Mouse (Mus musculus): ENCODE data around the gene Ifi35.
"Not testable (repeated sequence)": the region's sequence is repeated elsewhere in the genome, so short reads cannot be mapped to it uniquely, and the experiment has no call there.

Ifi35 gene

DNA sequence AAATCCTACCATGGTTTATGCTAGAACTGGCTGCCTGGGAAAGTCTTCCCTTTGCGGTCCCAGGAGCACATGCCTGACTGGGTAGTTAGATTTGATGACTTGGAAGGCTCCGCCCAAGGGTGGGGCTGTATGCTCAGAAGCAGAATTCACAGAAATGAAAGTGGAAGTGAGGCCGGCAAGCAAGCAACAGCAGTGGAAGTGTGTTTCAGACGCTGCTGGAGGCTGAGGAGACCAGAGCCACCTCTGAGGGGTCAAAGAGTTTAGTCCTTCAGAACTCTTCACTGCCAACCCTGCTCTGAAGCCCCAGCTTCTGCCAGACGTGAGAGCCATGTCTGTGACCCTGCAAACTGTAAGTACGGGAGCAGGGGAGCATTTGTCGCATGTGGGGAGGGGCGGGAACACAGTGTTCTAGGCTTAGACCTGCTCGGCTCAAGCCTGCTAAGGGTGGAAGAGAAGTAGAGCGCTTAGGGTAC is at the start of gene Ifi35:
Gene Ifi35, plus strand, starts transcription at position 134 of the 473 bp plus-strand sequence.
- in situ Hi-C loops (cut with MseI, MboI) = no loop called here

DNA sequence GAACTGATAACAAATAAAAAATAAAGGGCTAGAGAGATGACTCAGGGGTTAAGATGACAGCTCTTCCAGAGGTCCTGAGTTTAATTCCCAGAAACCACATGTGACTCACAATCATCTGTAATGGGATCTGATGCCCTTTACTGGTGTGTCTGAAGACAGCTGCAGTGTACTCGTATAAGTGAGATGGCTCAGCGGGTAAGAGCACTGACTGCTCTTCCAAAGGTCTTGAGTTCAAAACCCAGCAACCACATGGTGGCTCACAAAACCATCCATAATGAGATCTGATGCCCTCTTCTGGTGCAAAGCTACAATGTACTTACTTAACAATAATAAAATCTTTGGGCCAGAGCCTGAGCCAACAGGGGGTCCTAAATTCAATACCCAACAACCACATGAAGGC is 32.9 kb upstream of the Ifi35 start:
- in situ Hi-C loops (cut with MseI, MboI) = no loop called here

DNA sequence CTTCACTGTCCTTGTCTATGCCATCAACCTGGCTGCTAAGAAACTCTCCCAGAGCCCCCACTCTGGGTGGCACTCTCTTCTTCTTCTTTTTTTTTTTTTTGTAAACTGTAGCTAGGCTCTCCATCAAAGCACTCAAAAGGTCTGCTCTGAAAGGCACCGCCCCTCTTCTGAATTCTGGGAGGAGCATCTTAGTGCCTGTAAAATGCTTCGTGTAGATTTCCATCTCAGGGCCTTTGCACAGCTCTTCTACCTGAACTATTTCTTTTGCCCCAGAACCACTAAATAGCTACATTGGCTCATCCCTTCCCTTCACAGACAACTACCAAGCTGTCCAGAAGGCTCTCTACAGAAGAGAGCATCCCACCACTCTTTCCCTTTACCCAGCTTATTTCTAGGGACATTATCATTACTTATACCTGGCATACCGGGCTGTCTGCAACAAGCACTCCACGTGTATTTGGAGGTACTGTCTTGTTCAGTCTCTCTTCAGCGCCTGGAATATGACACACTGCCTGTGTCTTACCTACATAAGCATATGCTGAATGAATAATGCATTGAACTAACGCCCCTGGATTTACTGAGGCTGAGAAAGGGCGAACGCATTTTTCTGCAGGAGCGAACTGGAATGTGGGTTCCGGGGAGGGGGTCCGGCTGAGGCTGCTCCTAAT is 31.6 kb upstream of the Ifi35 start:
- in situ Hi-C loops (cut with MseI, MboI) = no loop called here

DNA sequence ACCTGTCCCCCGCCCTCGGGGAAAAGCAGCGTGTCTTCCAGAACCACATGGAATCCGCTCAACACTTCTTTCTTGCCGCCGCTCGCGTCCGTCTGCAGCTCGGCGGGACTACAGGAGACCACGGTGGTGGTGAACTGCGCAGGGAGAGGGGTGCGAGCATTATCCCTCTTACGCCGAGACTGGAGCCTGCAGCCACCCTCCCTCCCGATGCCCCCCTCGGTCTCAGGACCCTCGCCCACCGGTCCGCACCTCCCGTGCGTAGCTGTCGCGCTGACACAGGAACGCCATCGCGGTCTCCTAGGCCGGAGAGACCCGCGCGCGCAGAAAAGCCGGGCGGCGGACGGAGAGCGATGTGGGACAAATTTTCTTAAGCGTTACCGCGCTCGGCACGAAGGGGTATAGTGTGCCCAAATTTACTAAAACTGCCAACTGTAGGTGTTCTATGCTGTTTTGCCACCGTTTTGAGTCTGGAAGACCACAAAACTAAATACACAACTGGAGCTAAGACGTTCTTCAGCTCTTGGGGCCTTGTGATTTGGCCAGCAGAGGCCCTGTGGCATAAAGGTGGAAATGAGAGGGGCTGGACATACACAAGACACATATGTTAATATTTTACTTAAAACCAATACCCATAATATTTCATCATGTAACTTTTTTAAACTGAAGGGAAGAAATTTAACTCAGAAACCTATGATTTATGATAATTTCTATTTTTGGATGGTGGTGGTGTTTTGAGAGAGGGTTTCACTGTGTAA is 30.9 kb upstream of the Ifi35 start, which contains the start of gene Aarsd1:
Gene Aarsd1, minus strand, starts transcription at position 515 of the 755 bp plus-strand sequence.
- in situ Hi-C loops (cut with MseI, MboI) = no loop called here

DNA sequence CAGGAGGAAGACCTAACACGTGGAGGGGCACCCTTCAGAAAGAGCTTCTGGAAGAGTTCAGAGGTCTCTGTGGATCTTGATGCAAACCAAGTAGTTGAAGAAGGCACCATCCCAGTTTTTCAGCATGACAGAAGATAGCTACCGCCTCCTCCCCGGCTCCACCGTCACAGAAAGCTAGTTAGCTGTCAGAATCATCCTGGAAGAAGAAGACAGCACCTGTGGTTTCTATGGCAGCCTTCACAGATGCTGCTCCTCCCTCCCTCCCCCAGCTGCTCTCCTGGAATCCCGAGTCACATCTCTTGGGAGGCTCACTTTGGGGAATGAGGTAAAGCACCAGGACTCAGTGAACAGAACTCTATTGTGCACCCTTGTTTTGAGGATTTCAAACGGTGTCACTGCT is 29.2 kb upstream of the Ifi35 start:
- in situ Hi-C loops (cut with MseI, MboI) = no loop called here

DNA sequence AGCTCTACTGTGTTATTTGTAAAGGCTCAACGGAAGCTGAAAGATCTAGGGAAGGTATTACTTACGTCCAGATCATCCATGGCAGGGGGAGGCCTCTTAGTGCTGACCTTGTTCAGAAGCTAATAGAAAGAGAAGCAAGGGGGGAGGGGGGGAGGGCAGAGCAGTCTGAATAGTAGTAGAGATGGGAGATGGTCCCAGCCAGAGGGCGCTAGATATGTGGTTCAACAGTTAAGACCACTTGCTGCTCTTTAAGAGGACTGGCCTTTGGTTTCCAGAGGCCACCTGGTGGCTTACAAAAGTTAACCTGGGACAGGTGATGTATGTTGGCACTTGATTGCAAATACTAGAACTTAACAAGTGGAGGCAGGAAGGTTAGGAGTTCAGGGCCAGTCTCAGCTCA is 28.6 kb upstream of the Ifi35 start:
- in situ Hi-C loops (cut with MseI, MboI) = no loop called here

DNA sequence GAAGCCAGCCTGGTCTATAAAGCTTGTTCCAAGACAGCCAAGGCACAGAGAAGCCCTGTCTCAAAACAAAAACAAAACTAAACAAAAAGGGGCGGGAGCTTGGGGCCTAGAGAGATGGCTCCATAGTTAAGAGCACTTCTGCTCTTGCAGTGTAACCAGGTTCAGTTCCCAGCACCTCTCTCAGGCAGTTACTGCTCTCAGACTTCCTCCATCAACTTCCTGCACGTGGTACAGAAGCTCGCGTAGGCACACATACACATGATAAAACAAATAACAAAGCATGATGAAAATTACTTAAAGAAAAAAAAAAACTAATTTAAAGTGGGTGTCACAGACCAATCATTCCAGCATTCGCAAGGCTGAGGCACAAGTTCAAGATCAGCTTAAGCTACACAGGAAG is 28.1 kb upstream of the Ifi35 start:
- in situ Hi-C loops (cut with MseI, MboI) = no loop called here

DNA sequence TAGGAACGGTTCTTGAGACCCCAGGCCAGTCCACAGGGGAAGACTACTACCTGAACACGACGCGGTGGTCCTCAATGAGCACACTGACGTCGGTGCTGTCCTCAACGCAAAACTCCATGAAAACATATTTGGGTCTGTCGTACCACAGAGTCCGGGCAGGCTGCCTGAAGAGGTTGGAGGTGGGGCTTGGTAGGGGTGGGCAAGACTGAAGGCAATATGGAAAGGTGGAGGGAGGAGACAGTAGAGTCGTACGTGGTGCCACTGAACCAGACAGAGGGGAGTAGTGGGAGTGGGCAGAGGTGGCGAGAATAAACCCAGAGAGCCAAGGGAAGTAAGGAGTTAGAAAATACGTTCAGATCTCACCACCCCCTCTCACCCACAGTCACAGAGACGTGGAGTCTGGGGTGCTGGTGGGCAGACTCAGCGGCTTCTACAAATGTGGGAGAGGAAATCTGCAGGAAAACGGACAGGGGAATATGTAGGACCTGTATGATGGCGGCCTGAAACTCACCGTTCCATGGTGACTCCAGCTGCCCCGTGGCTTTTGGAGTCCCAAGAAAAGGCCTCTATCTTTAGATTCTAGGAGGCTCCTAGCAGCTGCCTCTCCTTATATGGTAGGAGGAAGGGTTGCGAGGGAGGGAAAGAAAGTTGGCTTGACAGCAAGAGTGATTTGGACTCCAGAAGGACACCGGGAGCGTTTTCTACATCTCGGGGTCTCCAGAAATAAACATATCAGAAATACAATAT is 23.9 kb upstream of the Ifi35 start, which contains the start of gene Gm27029:
Gene Gm27029, minus strand, starts transcription at position 692 of the 747 bp plus-strand sequence.
- in situ Hi-C loops (cut with MseI, MboI) = no loop called here

DNA sequence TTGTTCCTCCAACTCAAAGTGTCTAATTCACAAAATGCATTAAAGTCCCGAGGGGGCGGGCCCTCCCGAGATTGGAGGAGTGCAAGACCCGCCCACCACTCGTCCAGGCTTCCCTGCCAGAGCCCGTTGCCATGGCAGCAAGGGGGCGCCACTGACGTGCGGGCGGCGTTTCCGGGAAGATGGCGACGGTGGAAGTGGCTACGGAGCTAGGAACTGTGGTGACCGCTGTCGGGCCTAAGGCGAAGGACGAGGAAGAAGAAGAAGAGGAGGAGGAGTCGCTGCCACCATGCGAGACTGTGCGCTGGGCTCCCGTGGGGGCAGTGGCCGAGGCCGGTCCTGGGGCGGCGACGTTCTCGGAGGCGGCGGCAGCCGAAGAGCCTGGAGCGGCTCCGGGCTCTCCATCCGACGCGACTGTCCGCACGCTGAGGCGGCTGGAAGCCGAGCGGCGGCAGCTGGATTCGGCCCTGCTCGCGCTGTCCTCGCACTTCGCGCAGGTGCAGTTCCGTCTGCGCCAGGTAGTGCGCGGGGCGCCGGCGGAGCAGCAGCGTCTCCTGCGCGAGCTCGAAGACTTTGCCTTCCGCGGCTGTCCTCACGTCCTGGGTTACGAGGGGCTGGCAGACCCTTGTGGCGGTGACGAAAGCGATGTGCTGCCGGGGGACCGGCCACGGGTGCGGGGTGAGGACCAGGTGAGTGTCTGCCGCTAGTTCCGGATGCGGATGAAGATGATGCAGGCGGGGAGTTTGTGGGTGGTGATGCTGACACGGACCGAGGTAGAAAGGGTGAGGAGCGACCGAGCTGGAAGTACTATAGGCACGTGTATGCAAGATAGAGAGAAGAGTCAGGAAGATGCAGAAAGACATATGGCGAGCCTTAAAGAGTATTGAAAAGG is 23.0 kb upstream of the Ifi35 start, which contains the start of the genes Rundc1 and Ptges3l:
Gene Rundc1, plus strand, starts transcription at position 161 of the 889 bp plus-strand sequence.
Gene Ptges3l, minus strand, starts transcription at position 409 of the 889 bp plus-strand sequence.
- in situ Hi-C loops (cut with MseI, MboI) = no loop called here

DNA sequence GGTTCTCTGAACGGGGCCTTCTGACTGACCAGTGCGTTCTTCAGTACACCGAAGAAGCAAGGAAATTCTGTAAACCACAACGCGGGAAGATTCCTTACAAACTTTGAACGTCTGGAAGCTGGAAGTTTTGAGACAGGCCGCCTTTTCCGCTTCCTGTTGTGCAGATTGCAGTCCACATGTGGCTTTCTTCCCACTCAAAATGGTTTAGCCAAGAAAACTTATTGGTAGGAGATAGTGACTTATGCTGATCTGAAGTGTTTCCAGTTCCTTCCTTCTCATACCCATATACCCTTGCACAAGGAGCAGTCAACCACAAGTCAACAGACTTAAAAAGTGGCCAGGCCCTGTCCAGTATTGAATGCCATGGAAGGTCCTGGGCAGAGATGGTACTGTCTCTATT is 22.0 kb upstream of the Ifi35 start:
- in situ Hi-C loops (cut with MseI, MboI) = no loop called here

DNA sequence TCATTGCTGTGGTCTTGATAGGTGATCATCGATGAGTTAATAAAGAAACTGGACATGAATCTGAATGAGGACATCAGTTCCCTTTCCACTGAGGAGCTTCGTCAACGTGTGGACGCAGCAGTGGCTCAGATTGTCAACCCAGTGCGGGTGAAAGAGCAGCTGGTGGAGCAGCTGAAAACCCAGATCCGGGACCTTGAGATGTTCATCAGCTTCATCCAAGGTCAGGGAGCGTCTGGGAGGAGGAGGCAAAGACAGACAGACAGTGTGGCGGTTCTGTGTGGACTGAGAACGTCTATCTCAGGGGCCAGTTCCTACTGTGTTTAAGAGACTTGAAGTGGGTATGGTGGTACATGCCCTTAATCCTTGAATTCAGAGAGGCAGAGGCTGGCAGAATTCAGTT is 16.9 kb upstream of the Ifi35 start:
- in situ Hi-C loops (cut with MseI, MboI) = no loop called here

DNA sequence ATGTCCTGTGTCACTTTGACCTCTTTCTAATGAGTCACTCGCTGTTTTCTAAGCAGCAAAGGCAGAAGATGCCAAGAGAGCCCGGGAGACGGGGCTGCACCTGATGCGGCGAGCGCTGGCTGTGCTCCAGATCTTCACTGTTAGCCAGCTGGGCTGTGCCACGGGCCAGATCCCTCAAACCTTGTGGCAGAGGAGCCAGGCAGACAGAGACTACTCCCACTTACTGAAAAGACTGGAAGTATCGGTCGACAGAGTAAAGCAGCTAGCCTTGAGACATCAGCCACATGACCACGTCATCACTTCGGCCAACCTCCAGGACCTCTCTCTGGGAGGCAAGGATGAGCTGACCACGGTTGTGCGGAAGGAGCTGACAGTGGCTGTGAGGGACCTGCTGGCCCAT is 14.8 kb upstream of the Ifi35 start:
- in situ Hi-C loops (cut with MseI, MboI) = no loop called here

DNA sequence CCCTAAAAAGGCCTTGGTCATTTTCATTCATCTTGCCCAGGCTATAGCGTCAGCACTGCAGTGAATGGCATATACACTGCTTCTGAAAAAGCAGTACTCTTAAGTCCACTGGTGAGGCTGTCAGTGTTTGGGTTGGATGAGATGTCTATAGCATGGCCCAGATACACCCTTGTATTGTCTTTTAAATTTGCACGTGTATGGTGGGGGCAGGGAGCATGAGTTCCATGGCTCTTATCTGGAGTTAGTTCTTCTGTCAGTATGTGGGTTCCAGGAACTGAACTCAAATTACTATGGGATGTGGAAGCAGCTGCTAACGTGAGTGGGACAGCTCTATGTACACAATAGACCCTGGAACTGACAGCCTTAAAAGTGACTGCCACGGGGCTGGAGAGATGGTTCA is 12.4 kb upstream of the Ifi35 start:
- in situ Hi-C loops (cut with MseI, MboI) = no loop called here

DNA sequence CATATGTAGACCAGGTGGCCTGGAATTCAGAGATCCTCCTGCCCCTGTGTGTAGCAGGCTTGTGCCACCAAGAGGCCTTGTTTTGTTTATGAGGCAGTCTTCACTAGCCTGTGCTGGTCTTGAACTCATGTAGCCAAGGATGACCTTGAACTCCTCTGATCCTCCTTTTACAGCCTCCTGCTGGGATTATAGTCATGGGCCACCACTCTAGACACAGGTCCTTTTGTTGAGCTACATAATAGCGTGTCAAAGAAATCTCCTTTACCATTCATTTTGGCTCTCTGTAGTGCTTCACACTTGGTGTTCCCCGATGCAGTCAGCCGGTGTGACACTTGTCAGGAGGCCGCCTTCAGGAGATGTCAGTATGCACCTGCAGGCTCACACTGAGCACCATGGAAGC is 11.3 kb upstream of the Ifi35 start:
- in situ Hi-C loops (cut with MseI, MboI) = no loop called here

DNA sequence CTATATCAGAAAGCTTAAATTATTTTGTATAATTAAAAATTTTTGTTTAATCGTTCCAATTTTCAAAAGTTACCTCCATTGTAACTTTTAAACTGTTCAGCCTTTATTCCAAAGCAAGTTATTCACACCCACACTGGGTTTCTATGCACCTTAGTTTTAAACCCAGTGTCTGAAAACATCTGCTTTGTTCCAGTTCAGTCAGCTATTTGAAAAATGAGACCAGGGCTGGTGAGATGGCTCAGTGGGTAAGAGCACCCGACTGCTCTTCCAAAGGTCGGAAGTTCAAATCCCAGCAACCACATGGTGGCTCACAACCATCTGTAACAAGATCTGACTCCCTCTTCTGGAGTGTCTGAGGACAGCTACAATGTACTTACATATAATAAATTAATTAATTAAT is 10.2 kb upstream of the Ifi35 start:
- in situ Hi-C loops (cut with MseI, MboI) = not testable (repeated sequence)

DNA sequence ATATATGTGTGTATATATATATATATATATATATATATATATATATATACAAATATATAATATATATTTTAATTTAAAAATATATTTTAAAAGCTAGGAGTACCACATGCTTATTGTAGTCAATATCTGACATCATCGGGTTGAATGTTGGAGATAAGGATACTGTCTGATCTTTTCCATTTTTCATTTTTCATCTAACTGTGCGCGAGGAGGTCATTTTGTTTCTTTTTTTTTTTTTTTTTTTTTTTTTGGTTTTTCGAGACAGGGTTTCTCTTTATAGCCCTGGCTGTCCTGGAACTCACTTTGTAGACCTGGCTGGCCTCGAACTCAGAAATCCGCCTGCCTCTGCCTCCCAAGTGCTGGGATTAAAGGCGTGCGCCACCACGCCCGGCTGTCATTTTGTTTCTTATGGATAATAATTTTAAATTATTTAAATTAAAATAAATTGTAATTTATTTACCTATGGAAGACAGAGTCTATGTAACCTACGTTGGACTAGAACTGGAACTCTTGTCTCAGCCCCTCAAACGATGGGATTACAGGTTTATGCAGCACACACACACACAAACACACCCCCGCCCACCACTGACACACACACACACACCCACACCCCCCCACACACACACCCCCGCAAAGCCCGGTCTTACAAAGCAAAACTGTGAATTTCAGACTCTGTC is 6.6 kb upstream of the Ifi35 start:
- in situ Hi-C loops (cut with MseI, MboI) = not testable (repeated sequence)

DNA sequence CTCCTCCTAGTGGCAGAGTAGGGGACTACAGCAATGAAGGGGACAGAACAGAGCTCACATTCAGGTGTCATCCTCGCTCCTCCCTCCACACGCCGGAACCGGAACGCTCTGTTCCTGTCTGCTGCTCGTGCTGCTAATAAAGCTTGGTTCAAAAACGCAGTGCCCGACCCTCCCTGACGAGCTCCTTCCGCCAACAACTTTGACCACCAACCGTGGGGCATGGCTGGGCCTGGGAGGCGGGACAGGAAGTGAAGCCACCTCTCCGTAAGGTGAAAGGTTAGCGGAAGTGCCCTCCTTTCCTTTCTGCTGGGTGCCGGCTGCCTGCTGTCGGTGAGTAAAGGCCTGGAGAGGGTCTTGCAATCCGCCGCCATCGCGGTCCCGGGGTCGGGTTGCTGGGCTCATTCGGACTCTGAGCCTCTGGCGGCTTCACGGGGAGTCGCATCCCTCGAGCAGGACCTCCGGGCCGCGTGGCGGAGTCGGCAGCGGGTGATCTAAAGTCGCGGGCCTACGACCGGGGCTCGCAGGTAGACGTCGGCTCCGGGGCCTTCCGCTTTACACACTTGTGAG is 6.0 kb upstream of the Ifi35 start, which contains the start of gene Rpl27:
Gene Rpl27, plus strand, starts transcription at position 172 of the 567 bp plus-strand sequence.
- in situ Hi-C loops (cut with MseI, MboI) = no loop called here

DNA sequence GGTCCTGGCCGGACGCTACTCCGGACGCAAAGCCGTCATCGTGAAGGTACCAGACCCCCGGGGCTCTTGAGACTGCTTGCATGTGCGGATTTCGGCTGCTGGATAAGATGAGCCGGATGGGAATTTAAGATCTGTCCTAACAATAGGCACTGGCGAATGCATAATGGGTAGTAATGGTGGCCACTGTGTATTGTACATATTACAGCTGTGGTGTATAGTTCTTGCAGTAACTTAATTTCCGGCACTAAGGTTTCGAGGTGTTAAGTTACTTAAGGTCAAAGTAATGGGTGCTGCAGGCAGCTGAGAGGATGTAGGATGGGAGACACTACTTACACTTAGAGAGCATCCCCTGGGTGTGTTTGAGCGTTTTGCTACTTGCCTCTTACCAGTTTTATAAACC is 5.4 kb upstream of the Ifi35 start:
- in situ Hi-C loops (cut with MseI, MboI) = no loop called here

DNA sequence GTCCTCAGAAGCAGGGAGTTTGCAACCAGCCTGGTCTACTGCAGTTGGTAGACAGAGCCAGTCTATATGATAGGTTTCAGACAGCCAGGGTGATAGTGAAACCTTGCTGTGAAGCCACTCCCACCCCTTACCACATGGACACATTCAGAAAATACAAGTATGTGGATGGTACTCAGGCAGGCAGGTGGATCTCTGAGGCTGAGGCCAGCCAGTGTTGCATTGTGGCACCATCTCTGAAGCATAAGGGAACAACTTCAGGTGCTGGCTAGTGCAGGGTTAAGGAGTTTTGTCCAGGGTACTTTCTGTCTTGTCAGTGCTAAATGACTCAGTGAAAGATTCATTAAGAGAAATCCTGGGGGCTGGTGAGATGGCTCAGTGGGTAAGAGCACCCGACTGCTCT is 1.9 kb upstream of the Ifi35 start:
- in situ Hi-C loops (cut with MseI, MboI) = no loop called here

DNA sequence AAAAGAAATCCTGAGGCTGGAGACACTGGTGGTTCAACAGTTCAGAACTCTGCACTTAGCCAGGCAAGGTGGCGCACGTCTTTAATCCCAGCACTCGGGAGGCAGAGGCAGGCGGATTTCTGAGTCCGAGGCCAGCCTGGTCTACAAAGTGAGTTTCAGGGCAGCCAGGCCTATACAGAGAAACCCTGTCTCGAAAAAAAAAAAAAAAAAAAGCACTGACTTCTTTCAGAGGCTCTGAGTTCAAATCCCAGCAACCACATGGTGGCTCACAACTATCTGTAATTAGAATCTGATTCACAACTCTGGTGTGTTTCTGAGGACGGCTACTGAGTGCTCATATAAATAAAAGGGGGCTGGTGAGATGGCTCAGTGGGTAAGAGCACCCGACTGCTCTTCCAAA is 1.3 kb upstream of the Ifi35 start:
- in situ Hi-C loops (cut with MseI, MboI) = not testable (repeated sequence)

All from mouse trophoblast stem cell (cell line).